Mouse (Mus musculus): ENCODE results near the gene Ankrd66.
"Not testable (repeated sequence)": the region's sequence is repeated elsewhere in the genome, so short reads cannot be mapped to it uniquely, and the experiment has no call there.

Ankrd66 gene

GRCm38 (mm10) chr17:43536841-43537240 is 6.6 kb downstream of the Ankrd66 start:
- DNase-seq (ENCODE audit: low read depth, low spot score): not testable (repeated sequence)

- DNase-seq (ENCODE audit: low read depth, low spot score): peak; percentile 18
Measured at GRCm38 (mm10) chr17:43534362-43535222, 8.8 kb downstream of the Ankrd66 start.

DNA sequence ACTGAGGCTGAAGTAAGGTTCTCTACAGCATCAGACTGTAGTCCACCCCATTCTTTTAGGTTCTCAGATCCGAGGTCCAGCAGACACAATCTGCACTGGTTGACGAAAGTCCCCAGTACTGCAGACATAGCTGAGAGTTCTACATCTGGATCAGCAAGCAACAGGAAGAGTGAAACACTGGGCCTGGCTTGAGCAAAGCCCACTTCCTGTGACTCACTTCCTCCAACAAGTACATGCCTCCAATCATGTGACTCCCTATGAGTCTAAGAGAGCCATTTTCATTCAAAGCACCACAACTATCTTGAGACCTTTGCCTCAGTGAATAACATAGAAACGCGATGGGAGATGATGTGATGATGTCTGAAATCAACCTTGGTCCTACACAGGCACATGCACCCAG is 12.2 kb downstream of the Ankrd66 start:
- DNase-seq (ENCODE audit: low read depth, low spot score): no peak

DNA sequence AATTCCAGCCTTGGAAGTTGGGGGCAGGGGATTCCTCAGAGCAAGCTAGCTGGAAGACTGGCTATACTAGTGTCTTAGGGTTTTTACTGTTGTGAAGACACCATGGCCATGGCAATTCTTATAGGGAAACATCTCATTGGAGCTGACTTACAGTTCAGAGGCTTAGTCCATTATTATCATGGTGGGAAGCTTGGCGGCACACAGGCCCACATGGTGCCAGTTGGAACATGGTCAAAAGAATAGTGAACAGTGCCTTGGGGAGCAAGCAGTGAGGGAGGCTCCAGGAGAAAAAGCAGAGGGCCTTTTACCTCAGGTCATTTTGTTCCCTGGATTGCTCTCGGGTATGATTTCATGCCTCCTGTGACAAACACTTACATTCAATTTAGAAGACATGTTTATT is 12.9 kb downstream of the Ankrd66 start:
- DNase-seq (ENCODE audit: low read depth, low spot score): no peak

GRCm38 (mm10) chr17:43520166-43520565 is 23.3 kb downstream of the Ankrd66 start:
- no peak for DNase-seq (ENCODE audit: low read depth, low spot score)

GRCm38 (mm10) chr17:43518644-43519409 is 24.6 kb downstream of the Ankrd66 start:
- DNase-seq (ENCODE audit: low read depth, low spot score): peak; percentile 40

DNA sequence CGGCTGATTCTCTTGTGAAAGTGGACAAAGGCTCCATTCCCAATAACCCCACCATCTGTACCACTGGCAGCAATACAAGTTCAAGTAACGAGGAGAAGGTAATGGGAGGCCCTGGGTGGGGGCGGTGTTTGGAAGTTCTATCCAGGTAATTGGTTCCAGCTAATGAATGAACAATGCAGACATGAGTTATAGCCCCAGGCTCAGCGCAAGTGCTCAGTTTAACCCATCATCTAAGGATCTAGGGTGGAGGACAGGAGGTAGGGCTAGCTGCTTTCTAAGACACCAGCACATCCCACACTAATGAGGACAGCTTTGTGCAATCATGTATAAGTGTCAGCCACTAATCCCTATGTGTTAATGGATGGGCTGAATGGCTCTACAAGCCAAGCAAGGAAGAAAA is 32.7 kb downstream of the Ankrd66 start:
- DNase-seq (ENCODE audit: low read depth, low spot score): no peak

DNA sequence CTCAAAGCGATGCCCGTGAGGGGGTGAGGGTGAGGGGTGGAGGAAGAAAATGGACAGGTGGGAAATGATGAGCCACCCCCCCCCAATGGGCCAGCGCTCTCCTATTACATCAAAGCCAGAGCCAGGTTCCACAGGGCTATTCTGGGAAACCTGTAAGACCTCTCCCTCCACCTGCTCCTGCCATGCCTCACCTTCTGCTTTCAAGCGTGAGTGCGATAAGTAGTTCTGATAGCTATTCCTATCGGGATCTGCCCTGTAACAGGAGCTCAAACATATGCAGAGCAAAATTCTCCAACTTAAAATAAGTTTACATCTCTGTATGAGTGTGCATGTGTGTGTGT is 38.9 kb downstream of the Ankrd66 start:
- no peak for DNase-seq (ENCODE audit: low read depth, low spot score)

DNA sequence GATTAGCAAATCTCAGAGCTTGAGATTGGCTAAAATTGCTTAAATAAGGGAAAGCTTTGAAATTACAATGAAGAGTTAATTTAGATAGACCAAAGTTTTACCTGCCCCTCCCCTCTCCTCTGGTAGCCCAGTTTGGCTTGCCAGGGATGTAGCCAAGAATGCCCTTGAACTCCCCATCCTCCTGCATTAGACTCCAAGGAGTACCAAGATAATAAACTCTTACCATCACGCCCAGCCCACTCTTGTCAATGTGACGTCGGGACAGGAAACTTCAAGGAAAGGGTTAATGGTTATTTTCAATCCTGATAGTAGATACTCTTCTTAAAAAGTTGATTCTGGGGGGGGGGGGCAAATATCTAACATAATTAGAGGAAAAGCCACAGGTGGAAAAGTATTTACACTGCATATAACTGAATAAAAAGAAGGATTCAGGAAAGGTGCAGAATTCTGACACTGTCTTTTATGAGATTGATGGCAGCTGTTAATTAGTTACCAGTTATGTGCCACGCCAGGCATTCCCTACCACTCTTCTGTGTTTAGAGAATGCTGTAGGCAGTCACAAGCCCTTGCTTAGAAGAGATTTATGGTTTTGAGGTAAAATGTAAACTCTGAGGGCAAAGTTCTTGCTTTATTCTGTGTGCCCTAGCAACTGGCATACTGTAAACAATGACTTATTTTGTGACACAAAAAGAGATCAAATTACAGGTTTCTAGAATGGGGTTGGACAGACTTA is 39.4 kb downstream of the Ankrd66 start:
- DNase-seq (ENCODE audit: low read depth, low spot score): no peak

- no peak for DNase-seq (ENCODE audit: low read depth, low spot score)
Measured at GRCm38 (mm10) chr17:43502592-43502991, 40.8 kb downstream of the Ankrd66 start, which contains the start of gene Mep1a. TSS of gene Mep1a (minus strand) at chr17:43502812.

DNA sequence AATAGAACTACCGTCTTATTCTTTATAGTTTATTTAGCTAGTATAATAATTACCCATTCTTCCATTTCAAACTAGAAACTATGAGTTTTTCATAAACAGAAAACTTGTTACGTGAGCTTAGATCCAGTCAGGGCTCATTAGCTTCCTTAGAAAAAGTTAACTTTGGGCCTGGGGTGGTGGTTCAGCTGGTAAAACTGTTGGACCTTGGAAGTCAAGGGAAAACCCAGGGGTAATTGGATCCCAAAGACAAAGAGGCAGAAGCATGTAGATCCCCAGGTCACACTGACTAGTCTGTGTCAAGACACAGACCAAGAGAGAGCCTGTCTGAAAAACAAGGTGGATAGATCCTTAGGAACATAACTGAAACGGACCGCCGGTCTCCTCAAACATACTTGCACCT is 41.8 kb downstream of the Ankrd66 start:
- DNase-seq (ENCODE audit: low read depth, low spot score): no peak

DNA sequence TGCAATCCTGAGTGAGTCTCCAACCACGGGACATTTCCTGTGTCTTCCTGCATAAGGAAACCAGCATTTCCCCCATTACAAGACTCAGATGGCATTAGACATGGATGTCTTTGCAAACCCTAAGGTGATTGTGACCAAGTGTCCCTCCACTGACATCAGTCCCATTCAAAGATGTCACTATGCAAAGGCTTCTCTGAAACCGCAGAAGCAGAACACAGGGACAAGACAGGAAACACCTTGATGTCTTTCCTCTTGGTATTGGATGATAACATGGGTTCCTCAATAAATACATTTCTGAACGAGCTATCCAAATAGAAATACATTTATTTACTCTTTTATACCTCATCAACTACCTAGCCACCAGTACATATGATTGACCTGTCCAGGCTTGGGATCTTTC is 42.2 kb downstream of the Ankrd66 start:
- DNase-seq (ENCODE audit: low read depth, low spot score): no peak

GRCm38 (mm10) chr17:43500513-43500912 is 42.9 kb downstream of the Ankrd66 start:
- DNase-seq (ENCODE audit: low read depth, low spot score): no peak

GRCm38 (mm10) chr17:43497521-43497920 is 45.9 kb downstream of the Ankrd66 start:
- DNase-seq (ENCODE audit: low read depth, low spot score): no peak

DNA sequence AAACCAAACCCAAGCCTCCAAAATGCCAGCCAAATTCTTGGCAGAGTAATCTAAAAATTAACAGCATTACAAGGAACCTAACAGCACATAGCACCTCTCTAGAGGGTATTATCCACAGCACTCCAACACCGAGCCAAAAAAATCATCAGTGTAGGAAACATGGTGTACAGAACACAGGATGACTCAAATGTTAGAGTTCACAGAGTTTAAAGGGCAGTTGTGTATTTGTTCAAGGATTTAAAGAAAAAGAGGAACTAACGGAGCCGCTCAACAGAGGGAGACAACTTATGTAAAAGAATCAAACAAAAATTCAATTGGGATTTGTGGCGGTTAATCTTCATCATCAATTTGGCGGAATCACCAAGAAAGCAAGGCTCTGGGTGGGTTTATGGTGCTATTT is 47.9 kb downstream of the Ankrd66 start:
- no peak for DNase-seq (ENCODE audit: low read depth, low spot score)

DNA sequence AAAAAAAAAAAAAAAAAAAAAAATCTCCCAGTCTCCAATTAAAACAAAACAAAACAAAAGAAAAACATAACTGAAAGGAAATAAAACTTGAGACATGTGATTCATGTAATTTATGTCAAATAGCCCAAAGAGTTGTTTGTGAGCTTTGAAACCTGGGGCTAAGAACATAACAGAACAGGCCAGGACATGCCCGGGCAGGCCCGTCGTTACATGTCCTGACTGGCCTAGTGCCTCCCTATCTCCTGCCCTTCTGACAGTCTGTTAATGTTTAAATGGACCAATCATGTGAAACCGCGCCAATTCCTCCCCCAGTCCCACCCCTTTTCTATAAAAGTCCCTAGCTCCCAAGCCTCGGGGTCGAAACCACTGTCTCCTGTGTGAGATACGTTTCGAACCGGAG is 53.1 kb downstream of the Ankrd66 start:
- DNase-seq (ENCODE audit: low read depth, low spot score): not testable (repeated sequence)

GRCm38 (mm10) chr17:43488439-43489151 is 54.8 kb downstream of the Ankrd66 start:
- DNase-seq (ENCODE audit: low read depth, low spot score): no peak

DNA sequence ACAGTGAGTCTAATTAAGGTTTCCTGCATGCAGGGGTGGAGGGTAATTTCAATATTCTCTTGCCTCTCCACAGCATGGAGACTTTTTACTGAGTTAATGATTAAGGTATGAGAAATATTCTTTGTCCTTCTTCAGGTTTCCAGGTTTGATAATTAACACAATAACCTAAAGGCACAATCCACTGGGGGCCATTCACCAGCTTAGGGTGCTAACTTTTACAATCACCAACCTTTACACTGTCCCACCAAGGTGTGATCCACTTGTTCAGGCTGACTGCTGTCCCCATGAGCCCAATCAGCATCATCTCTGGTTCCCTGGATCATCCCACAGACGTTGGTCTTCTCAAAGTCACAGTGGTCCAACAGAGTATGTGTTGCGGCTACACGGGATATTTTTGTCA is 57.5 kb downstream of the Ankrd66 start:
- DNase-seq (ENCODE audit: low read depth, low spot score): no peak
